Mouse (Mus musculus) heart, postnatal 36 days (tissue): ENCODE results near the gene Lamtor2. TPM values are rescaled to one million over a fixed set of nuclear protein-coding genes. Genes with fewer than 3 reads are reported as not detected.

Experiments used
- DNase-seq, 2 experiments: peaks; one replicate each; pipeline ENCODE4 v3.0.0; 2021 to 2022
- intact Hi-C: fragments of 180-260 bp; cut with DNase I; formaldehyde crosslinking; loops from one replicate; pipeline ENCODE4 v1.15.1; 2025
- total RNA-seq, 2 experiments: library from RNA; stranded (reverse); gene quantifications; 2 replicates each; pipeline ENCODE4 v1.2.3; 2021

Gene Lamtor2
- total RNA-seq, 2 experiments from 2014 or later: 94.6 to 99.1 TPM

- DNase-seq: no peak
- intact Hi-C loops: no loop called here
These were observed 16.8 kb upstream of the Lamtor2 start for GRCm38 (mm10) chr3:88569694-88570093.

DNA sequence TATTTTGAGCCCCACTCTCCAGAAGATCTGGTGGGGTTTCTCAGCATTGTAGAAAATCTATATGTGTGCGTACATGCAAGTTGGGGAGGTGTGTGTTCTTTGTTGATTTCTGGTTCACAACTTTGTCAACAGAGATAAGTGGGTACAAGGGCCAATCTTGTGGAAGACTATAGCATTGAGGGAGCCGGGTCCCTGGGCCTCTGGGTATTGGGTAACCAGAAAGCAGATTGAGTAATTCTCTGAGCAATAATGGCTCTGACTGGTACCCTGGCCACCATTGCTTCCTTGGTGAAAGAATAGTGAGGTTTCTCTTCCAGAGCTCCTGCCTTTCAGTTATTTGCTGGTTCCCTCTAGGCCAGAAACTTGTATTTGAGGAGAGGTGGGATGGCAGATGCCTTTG lies 16.2 kb upstream of the Lamtor2 start:
- DNase-seq: no peak
- intact Hi-C loops: no loop called here

GRCm38 (mm10) chr3:88568615-88569014 lies 15.7 kb upstream of the Lamtor2 start:
- intact Hi-C loops: no loop called here

DNA sequence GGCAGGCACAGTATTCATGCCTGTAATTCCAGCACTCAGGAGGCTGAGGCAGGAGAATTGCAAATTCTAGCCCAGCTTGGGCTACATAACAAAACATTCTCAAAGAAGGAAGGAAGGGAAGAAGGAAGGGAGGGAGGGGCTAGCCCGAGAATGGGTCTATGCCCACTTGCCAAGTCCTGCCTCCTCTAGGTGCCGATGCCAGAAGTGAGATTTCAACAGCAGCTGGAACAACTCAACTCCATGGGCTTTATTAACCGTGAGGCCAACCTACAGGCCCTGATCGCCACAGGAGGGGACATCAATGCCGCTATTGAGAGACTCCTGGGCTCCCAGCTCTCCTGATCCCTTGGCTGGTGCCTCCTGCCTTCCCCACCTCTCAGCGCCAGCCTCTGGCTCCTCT lies 15.0 kb upstream of the Lamtor2 start:
- intact Hi-C loops: no loop called here
- DNase-seq: no peak

More at GRCm38 (mm10) chr3:88568615-88569014, 15.7 kb upstream of the Lamtor2 start:
- DNase-seq: no peak

DNA sequence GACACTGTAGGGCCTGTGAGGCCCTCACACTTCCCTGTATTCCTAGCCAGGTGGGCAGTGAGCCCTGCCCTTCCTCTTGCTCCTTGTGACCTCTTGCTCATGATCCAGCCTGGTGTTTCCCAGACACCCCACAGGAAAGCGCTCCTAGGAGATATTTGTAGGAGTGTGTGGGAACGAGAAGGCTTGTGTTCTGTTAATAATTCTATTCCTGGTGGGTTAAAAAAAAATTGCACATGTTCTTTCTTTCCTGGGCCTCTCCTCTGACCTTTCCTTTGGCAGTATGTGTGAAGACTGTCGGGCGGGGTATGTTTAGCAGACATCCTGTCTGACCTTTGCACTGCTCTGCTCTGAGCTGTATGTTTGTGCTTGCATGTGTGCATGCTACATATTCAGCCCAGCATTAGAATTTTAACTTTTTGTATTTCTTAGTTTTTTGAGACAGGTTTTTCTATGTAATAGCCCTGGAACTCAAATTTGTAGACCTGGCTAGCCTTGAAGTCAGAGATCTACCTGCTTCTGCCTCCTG lies 13.7 kb upstream of the Lamtor2 start:
- no peak for DNase-seq
- intact Hi-C loops: no loop called here

DNA sequence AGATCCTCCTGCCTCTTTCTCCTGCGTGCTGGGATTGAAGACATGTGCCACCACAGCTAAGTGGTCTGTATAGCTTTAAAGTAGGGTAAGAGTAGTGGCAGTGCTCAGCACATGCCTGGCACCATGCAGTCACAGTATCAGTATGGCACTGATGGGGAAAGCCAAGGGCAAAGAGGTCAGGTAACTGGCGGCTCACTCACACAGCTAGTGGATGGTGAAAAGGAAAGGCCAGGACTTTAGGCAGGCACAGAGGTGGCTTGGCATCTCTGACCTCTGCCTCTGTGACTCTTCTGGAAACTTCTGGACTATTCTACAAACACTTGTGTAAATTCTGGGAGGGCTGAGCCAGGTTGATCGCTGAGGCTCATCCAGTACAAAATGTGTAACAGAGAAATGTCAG lies 13.2 kb upstream of the Lamtor2 start:
- no peak for DNase-seq

DNA sequence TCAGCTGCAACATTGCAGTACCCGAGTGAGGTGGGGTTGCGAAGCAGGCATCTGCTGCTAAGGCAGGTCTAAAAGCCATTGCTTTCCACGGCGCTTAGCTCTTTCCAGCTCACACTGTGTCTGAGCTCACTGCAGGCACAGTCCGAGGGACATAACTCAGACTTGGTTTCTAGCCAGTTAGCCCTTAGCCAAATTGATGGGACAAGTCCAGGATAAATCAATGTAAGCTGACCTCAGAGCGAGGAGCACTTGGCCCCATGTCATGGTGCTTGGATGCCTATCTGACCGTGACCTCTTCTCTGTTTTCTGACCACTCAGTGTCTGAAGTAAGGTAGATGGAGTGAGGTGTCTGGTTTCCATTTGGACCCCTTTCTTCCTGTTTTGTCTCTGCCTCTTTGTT lies 11.1 kb upstream of the Lamtor2 start:
- intact Hi-C loops: no loop called here

More for the DNA sequence above, 13.2 kb upstream of the Lamtor2 start:
- intact Hi-C loops: no loop called here

DNA sequence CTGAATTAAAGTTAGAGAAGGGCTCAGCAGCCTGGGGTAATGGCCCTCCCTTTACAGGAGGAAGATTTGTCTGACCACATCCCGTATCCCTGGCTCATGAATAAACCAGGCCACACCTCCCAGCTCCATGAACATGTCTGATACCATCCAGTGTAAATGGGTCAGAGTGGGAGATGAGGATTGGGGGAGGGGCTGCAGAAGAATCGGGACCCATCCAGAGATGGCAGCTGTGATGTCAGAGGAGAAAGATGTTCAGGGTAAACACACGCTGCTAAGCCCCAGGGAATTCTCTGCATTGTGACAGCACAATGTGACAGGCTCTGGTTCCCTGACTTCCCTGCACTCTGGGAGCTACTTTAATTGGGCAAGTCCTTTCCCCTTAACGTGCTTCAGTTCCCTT lies 10.6 kb upstream of the Lamtor2 start:
- intact Hi-C loops: no loop called here
- DNase-seq: no peak

More for the DNA sequence above, 11.1 kb upstream of the Lamtor2 start:
- no peak for DNase-seq

- intact Hi-C loops: no loop called here
- DNase-seq: no peak
These were observed 9.1 kb upstream of the Lamtor2 start for GRCm38 (mm10) chr3:88561989-88562388.

DNA sequence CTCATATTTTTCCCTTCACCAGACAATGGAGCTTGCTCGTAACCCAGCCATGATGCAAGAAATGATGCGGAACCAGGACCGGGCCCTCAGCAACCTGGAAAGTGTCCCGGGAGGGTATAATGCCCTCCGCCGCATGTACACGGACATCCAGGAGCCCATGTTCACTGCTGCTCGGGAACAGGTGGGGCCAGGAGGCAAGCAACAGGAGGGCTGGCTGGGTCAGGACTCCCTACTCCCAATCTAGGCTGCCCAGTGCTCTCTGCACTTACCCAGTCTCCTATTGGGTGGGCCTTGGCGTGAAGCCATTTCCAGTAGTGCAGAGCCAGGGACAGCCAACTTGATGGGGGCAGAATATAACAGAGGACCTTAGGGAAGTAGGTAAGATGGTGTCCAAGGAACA lies 6.7 kb upstream of the Lamtor2 start:
- no peak for DNase-seq
- intact Hi-C loops: loop anchor here (10.0 kb wide), 1 partner anchor 1695 kb away; the partner anchor contains the start of gene Crtc2

DNA sequence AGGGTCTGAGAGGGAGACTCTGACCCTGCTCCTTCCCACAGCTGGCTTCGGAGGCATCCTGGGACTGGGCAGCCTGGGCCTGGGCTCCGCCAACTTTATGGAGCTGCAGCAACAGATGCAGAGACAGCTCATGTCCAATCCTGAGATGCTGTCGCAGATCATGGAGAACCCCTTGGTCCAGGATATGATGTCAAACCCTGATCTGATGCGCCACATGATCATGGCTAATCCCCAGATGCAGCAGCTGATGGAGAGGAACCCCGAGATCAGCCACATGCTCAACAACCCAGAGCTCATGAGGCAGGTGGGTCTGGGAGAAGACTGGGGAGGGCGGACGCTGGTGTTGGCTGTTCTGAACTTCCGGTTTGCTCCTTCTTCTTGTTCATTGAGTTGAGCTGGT lies 3.7 kb upstream of the Lamtor2 start:
- DNase-seq: no peak
- intact Hi-C loops: loop anchor here (10.0 kb wide), 1 partner anchor 1698 kb away; the partner anchor contains the start of gene Crtc2

DNA sequence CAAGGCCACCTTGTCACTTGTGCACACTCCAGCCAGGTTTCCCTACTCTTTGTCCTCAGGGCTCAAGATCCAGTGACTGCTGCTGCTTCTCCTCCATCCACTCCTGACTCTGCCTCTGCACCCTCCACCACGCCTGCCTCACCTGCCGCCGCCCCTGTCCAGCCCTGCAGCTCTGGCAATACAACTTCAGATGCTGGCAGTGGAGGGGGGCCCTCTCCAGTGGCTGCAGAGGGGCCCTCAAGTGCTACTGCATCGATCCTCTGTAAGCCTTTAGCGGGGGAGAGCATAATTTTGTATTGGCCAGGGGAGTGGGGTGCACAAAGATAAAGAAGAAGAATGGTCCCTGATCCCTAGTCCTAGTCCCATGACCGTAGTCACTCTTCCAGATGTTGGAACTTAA lies 2.9 kb upstream of the Lamtor2 start:
- intact Hi-C loops: loop anchor here (10.0 kb wide), 1 partner anchor 1699 kb away; the partner anchor contains the start of gene Crtc2
- DNase-seq: no peak

- DNase-seq: no peak
- intact Hi-C loops: loop anchor here (10.0 kb wide), 1 partner anchor 1700 kb away; the partner anchor contains the start of gene Crtc2
These were observed 2.3 kb upstream of the Lamtor2 start for GRCm38 (mm10) chr3:88555069-88555605.

- no peak for DNase-seq
- intact Hi-C loops: loop anchor here (2.0 to 10.0 kb wide), 3 partner anchors 23 to 1701 kb away; partner anchors contain the start of gene Crtc2
These were observed 1.2 kb upstream of the Lamtor2 start for GRCm38 (mm10) chr3:88553880-88554586.

DNA sequence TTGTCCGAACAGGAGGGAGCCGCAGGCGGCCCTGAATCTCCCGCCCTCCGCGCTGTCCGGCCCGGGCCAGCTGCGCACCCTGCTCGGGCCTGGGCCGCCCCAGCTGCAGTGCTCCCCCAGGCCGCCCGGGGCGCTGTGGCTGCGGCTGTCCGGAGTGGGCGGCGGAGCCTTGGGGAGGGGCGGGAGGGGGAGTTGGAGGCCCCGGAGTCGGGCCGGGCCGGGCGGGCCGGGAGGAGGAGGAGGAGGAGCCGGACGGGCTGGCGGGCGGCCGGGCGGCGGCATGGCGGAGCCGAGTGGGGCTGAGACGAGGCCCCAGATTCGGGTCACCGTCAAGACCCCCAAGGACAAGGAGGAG lies 628 bp upstream of the Lamtor2 start, which contains the start of gene Ubqln4:
Ubqln4 (plus strand) TSS at position 234 of the 355 bp plus-strand sequence.
- DNase-seq: peak; percentile 97 to 98
- intact Hi-C loops: loop anchor here (2.0 to 10.0 kb wide), 3 partner anchors 23 to 1701 kb away; partner anchors contain the start of gene Crtc2

DNA sequence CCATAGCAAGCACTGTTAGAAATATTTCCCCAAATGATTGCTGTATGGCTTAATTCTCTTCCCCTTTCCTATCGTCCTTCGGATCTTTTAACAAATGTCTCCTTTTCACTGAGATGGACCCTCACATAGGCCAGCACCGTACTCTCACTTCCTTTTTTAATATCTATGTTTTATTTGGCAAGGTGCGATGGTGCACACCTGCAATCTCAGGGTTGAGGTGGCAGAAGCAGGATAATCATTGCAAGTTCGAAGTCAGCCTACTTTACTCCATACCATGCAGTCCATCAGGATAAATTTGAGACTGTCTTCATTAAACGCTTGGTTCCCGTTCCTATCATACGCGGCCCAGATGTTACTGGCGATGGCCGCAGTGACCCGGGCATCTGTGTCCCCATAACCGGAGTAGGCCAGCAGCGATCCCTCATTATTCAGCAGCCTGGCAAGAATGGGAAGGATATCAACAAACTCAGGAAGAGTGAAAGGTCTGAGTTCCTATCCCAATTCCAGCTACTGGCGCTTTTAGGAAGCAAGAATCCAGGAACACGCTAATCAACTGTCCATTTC lies 710 bp downstream of the Lamtor2 start:
- intact Hi-C loops: loop anchor here (2.0 to 10.0 kb wide), 3 partner anchors 21 to 1703 kb away; partner anchors contain the start of gene Crtc2
- DNase-seq: no peak

DNA sequence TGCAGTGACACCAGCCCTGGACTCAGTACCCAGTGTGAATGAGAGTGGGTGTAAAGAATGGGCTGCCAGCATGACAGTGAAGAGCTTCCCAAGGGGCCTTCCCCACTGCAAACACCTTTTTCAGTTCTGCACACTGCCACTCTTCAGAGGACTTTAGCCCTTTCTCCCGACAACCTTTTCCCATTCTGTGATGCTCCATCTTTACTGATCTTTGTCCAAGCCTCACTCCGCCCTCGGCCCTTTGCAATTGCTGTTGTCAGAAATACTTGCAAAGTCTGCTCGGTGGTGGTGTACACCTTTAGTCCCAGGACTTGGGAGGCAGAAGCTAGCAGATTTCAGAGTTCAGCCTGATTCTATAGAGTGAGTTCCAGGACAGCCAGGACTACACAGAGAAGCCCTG lies 1.3 kb downstream of the Lamtor2 start:
- intact Hi-C loops: loop anchor here (10.0 kb wide), 1 partner anchor 1703 kb away; the partner anchor contains the start of gene Crtc2
- no peak for DNase-seq

GRCm38 (mm10) chr3:88548180-88548917 lies 4.5 kb downstream of the Lamtor2 start, which contains the start of gene Rab25:
Rab25 (minus strand) TSS chr3:88548300.
- intact Hi-C loops: no loop called here
- no peak for DNase-seq

DNA sequence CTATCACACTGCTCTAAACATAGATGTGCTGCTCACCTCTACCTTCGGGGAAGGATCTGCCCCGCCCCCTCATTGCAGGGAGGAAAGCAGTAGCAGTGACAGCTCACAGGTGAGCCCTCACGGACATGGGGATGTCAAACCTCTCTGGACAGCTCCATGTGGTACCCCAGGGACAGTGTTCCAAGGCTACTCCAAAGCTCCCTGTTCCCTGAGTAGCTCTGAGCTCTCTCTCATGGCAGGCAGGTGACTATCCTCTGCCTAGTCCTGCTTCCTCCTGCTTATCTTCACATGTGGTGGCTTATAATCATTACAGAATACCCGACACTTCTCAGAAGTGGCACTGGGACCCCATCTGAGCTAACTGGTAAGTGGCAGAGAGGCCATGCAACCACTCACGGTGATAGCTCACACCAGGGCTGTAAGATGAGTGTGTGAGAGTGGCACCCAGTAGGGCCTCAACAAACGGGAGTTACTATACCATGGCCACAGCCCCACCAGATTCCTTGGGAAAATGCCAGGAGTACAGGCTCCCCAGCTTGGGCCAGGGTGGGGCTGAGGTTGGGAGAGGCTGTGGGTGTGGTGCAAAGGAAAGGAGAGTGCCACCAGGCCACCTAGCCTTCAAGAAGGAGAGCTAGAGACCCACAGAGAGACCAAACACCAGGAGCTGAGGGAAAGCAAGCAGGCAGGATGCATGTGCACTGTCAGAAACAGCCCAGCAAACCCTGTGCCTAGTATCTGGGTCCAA lies 6.0 kb downstream of the Lamtor2 start:
- no peak for DNase-seq
- intact Hi-C loops: no loop called here
